Mouse (Mus musculus) kidney, embryonic 15.5 days (tissue): ENCODE data around the gene Opa3. TPM values are rescaled to one million over a fixed set of nuclear protein-coding genes. Genes with fewer than 3 reads are reported as not detected.
"Not testable (repeated sequence)": the region's sequence is repeated elsewhere in the genome, so short reads cannot be mapped to it uniquely, and the experiment has no call there.

ENCODE experiments used
- ATAC-seq: fragments of 200-750 bp; cut with Nextera tagmentation; replicated peaks from 2 replicates; pipeline ENCODE4 v1.8.0; 2017; ENCODE audit warnings: moderate TSS enrichment; ENCODE audit not compliant: low FRiP score
- H3K27ac ChIP-seq: fragments of 300-500 bp; sonication (generic); 2 replicates; pipeline ENCODE4 v1.5.1; 2015; ENCODE audit warnings: mild to moderate bottlenecking, inconsistent platforms
- H3K27me3 ChIP-seq: fragments of 300-500 bp; sonication (generic); 2 replicates; pipeline ENCODE4 v1.6.1; 2015; ENCODE audit warnings: inconsistent platforms
- H3K36me3 ChIP-seq: fragments of 300-500 bp; sonication (generic); 2 replicates; pipeline ENCODE4 v1.6.1; 2015; ENCODE audit warnings: inconsistent platforms
- H3K4me1 ChIP-seq: fragments of 300-500 bp; sonication (generic); 2 replicates; pipeline ENCODE4 v1.6.1; 2015; ENCODE audit warnings: inconsistent platforms
- H3K4me2 ChIP-seq: fragments of 300-500 bp; sonication (generic); 2 replicates; pipeline ENCODE4 v1.6.1; 2015; ENCODE audit warnings: moderate library complexity, mild to moderate bottlenecking, inconsistent platforms
- H3K4me3 ChIP-seq: fragments of 300-500 bp; sonication (generic); replicated peaks from 2 replicates; pipeline ENCODE4 v1.5.1; 2015; ENCODE audit warnings: mild to moderate bottlenecking, inconsistent platforms
- H3K9ac ChIP-seq: fragments of 300-500 bp; sonication (generic); 2 replicates; pipeline ENCODE4 v1.6.1; 2015; ENCODE audit warnings: mild to moderate bottlenecking, inconsistent platforms
- H3K9me3 ChIP-seq: fragments of 300-500 bp; sonication (generic); replicated peaks from 2 replicates; pipeline ENCODE4 v1.6.1; 2016; ENCODE audit warnings: inconsistent platforms
- WGBS: fragments of 180-500 bp; shearing (Covaris S2); methylation state at CpG from one replicate; pipeline ENCODE4 v1.1.7; 2015; ENCODE audit warnings: mixed read lengths; 5-methylcytosine and 5-hydroxymethylcytosine counted together
- polyA plus RNA-seq: library from polyadenylated mRNA; unstranded; fragments of >200 nt; fragmentation: Nextera tagmentation; extraction: Ambion mirVana; gene quantifications from 2 replicates; pipeline ENCODE4 v1.2.1, GENCODE M21; 2015

The Opa3 gene
- polyA plus RNA-seq, 1 experiment from 2014 or later = 40.5 TPM

DNA sequence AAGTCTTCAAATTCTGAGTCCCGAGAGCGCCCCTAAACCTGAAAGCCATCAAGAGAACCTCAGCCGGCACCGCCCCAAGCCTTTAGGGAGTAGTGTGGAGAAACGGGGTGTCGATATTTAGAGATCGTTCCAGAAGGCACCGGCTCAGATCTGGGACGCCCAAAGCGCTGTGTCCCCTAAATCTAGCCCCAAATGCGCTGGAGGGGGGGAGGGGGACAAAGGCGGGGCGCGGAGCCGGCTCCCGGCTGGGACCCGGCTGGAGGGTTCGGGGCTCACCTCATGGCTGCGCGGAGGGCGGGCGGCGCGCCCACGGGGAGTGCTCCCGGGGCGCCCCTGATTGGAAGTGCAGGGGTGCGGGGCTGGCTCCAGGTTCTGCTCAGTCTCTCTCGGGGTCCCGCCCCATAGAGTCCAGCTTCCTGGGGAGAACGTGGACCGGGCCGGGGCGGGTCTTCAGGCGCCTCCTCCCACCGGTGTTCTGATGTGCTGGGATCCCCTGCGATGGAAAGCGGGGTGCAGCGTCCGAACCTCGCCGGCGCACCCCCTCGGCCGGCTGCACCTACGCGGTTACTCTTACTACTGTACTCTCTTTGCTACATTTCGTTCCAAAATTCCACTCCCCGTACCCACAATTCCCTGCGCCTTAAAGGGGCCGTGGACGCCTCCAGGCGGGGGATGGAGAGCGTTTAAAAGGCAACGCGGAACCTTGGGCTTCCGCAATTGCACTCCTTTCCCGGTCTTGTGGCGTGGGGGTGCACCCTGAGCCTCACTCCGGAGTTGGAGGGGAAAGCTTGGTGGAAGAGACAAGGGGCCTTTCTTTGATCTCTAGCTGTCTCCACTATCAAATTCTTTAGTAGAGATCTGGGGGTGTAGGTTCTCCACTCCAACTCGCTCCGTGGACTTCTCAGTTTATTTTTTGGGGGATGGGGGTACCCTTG lies 43.4 kb downstream of the Opa3 start, which contains the start of gene Vasp:
Gene Vasp (minus strand): TSS at position 580 of the 935 bp plus-strand sequence.
- H3K36me3 ChIP-seq = peaks cover 14% of the 10 kb centered on the region
- peak within 1 kb of the TSS; percentile 98 for H3K4me3 ChIP-seq
- H3K27ac ChIP-seq = peak within 1 kb of the TSS; percentile 98
- H3K9me3 ChIP-seq = no peaks in the 10 kb centered on the region
- under 1% methylated on average over 62 of the region's 62 CpGs for WGBS
- H3K4me2 ChIP-seq = peak within 1 kb of the TSS; percentile 96
- H3K9ac ChIP-seq = peak within 1 kb of the TSS; percentile 94
- H3K27me3 ChIP-seq = no peaks in the 10 kb centered on the region
- H3K4me1 ChIP-seq = peaks cover 46% of the 10 kb centered on the region
- ATAC-seq = peak; percentile 76

- Histone ChIP-seq H3K4me2 (peak overlapping the region; percentile 96), H3K27me3 (peaks cover 4% of the 10 kb centered on the region; the same call in 1 of the 2 replicates), H3K9ac (peak overlapping the region; percentile 94), H3K36me3 (peaks cover 11% of the 10 kb centered on the region), H3K4me3 (peak overlapping the region; percentile 98), H3K27ac (peak overlapping the region; percentile 98), H3K4me1 (peaks cover 39% of the 10 kb centered on the region), H3K9me3 (no peaks in the 10 kb centered on the region)
- peak; percentile 73 for ATAC-seq
- WGBS = 1% methylated on average over 31 of the region's 36 CpGs
Observed at GRCm38 (mm10) chr7:19272173-19272764, 44.1 kb downstream of the Opa3 start.

GRCm38 (mm10) chr7:19276253-19276652 lies 48.1 kb downstream of the Opa3 start:
- H3K36me3 ChIP-seq = no peaks in the 10 kb centered on the region
- H3K9me3 ChIP-seq = no peaks in the 10 kb centered on the region
- H3K27ac ChIP-seq = no peak overlapping the region
- peaks cover 44% of the 10 kb centered on the region for H3K27me3 ChIP-seq
- H3K4me2 ChIP-seq = no peak overlapping the region
- no peak for ATAC-seq
- H3K4me1 ChIP-seq = peaks cover 13% of the 10 kb centered on the region
- 62% methylated on average over 4 of the region's 4 CpGs for WGBS
- H3K4me3 ChIP-seq = no peak overlapping the region
- no peak overlapping the region for H3K9ac ChIP-seq

DNA sequence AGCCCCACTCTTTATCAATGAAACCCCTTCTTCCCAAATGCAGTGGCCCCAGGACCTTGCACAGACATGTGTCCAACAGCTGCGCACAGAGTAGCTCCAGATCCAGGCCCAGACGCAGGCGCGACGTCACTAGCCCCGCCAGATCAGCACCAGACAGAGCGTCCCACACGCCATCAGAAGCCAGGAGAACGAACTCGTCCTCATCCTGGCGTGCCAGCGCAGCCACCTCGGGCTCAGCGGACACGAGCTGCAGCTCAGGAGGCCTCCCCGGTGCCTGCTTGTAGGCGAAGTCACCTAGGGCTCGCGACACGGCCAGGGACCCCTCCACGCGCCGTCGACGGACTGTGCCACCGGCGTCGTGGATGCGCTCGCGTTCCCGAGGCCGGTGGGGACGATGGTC lies 50.9 kb downstream of the Opa3 start:
- 5% methylated on average over 34 of the region's 34 CpGs for WGBS
- H3K27me3 ChIP-seq = peaks cover 60% of the 10 kb centered on the region
- H3K9ac ChIP-seq = no peak overlapping the region
- ATAC-seq = no peak
- peaks cover 24% of the 10 kb centered on the region for H3K4me1 ChIP-seq
- H3K4me3 ChIP-seq = peak overlapping the region; percentile 39
- H3K4me2 ChIP-seq = peak overlapping the region; percentile 62
- H3K9me3 ChIP-seq = no peaks in the 10 kb centered on the region
- H3K36me3 ChIP-seq = no peaks in the 10 kb centered on the region
- H3K27ac ChIP-seq = no peak overlapping the region

DNA sequence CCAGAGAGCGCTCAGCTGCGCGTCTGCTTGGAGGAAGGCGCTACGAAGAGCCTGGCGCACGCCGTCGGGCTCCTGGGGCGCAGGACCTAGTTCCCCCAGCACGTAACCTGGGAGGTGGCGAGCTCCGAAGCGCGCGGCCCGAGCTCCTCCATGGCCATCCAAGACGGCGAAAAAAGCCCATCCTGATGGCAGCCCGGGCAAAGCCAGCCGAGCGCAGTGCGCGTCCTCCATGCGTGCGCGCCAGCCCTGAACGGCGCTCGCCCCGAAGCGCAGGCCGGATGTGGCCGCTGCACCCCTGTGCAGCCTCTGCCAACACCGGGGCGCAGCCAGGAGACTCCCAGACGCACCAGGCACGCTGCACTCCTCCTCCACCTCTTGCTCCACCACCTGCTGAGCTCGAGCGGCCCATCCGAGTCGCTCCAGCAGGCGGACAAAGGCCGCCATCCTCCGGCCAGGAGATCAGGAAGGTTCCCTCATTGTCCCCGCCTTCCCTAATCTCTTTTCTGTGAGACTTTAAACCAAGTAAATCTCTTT lies 51.5 kb downstream of the Opa3 start, which contains the start of gene Ppm1n:
Gene Ppm1n (minus strand): TSS at position 484 of the 534 bp plus-strand sequence.
- 1% methylated on average over 46 of the region's 46 CpGs for WGBS
- H3K36me3 ChIP-seq = no peaks in the 10 kb centered on the region
- H3K9ac ChIP-seq = no peak within 1 kb of the TSS
- peak within 1 kb of the TSS; percentile 39 for H3K4me3 ChIP-seq
- no peaks in the 10 kb centered on the region for H3K9me3 ChIP-seq
- no peak within 1 kb of the TSS for H3K27ac ChIP-seq
- peaks cover 66% of the 10 kb centered on the region for H3K27me3 ChIP-seq
- peaks cover 24% of the 10 kb centered on the region for H3K4me1 ChIP-seq
- H3K4me2 ChIP-seq = peak within 1 kb of the TSS; percentile 62
- ATAC-seq = no peak

DNA sequence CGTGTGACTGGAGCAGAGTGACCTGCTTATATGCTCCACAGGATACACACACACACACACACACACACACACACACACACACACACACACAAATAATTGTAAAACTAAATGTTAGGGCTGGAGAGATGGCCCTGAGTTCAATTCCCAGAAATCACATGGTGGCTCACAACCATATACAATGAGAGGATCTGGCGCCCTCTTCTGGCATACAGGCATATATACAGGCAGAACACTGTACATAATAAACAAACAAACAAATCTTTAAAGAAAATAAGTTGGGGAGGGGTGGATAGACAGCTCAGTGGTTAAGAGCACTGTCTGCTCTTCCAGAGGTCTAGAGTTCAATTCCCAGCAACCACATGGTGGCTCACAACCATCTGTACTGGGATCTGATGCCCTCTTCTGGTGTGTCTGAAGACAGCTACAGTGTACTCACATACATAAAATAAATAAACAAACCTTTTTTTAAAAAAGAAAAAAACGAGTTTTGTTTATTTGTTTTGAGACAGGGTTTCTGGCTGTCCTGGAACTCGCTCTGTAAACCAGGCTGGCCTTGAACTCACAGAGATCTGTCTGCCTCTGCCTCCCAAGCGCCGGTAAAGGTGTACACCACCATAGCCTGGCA lies 53.7 kb downstream of the Opa3 start:
- not testable (repeated sequence) for H3K9me3 ChIP-seq, ATAC-seq, H3K27ac ChIP-seq, H3K9ac ChIP-seq, H3K36me3 ChIP-seq
- 38% methylated on average over 6 of the region's 6 CpGs for WGBS
- Histone ChIP-seq H3K27me3 (peaks cover 67% of the 10 kb centered on the region), H3K4me1 (peaks cover 24% of the 10 kb centered on the region), H3K4me2 (peak overlapping the region; percentile 98), H3K4me3 (peak overlapping the region; percentile 65)

- Histone ChIP-seq H3K4me3 (peak within 1 kb of the TSS; percentile 65), H3K36me3 (no peaks in the 10 kb centered on the region), H3K27me3 (peaks cover 62% of the 10 kb centered on the region), H3K4me2 (peak within 1 kb of the TSS; percentile 98), H3K27ac (no peak within 1 kb of the TSS), H3K9ac (peak within 1 kb of the TSS; percentile 37; the same call in 1 of the 2 replicates), H3K9me3 (no peaks in the 10 kb centered on the region), H3K4me1 (peaks cover 24% of the 10 kb centered on the region)
- peak; percentile 79 for ATAC-seq
- WGBS = under 1% methylated on average over 34 of the region's 37 CpGs
Observed at GRCm38 (mm10) chr7:19282385-19282784, 54.3 kb downstream of the Opa3 start, which contains the start of gene Rtn2. Rtn2 (plus strand) TSS chr7:19282624.

- ATAC-seq = peak; percentile 70
- Histone ChIP-seq H3K4me2 (peak overlapping the region; percentile 98), H3K27ac (no peak overlapping the region), H3K36me3 (no peaks in the 10 kb centered on the region), H3K27me3 (peaks cover 56% of the 10 kb centered on the region), H3K4me1 (peaks cover 24% of the 10 kb centered on the region), H3K4me3 (peak overlapping the region; percentile 65), H3K9ac (peak overlapping the region; percentile 37; the same call in 1 of the 2 replicates), H3K9me3 (no peaks in the 10 kb centered on the region)
- 1% methylated on average over 35 of the region's 35 CpGs for WGBS
Observed at GRCm38 (mm10) chr7:19282791-19283405, 54.8 kb downstream of the Opa3 start.

DNA sequence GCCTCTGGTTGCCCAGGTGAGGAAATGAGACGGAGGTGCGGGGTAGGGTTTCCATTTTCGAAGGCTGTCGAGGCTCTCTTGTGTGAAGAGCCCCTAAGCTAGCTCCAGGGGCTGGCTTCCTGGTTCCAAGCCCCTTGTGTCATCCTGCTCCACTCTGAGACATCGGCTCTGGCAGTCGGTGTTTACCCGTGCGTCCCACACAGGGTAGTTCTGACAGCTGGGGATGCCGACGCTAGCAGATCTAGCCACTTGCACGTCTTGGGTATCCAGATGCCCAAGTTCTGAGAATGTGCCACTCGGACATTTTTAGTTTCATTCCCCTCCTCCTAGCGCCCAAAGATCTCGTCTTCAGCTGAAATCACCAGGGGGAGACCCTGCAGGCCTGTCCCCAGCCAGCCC lies 55.3 kb downstream of the Opa3 start:
- Histone ChIP-seq H3K4me3 (peak overlapping the region; percentile 65), H3K27me3 (peaks cover 51% of the 10 kb centered on the region), H3K36me3 (no peaks in the 10 kb centered on the region), H3K9me3 (no peaks in the 10 kb centered on the region), H3K9ac (no peak overlapping the region), H3K4me1 (peaks cover 24% of the 10 kb centered on the region), H3K4me2 (peak overlapping the region; percentile 98), H3K27ac (no peak overlapping the region)
- WGBS = 42% methylated on average over 14 of the region's 14 CpGs
- ATAC-seq = peak; percentile 4; the same call in 1 of the 2 replicates

DNA sequence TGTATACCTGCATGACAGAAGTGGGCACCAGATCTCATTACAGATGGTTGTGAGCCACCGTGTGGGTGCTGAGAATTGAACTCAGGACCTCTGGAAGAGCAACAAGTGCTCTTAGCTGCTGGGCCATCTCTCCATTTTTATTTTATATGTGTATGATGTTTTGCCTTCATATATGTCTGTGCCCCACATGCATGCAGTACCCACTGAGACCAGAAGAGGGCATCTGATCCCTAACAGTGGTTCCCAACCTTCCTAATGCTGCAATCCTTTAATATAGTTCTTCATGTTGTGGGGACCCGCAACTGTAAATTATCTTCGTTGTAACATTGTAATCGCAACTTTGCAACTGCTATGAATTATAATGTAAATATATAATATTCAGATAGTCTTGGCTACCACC lies 56.6 kb downstream of the Opa3 start:
- no peak overlapping the region for H3K4me2 ChIP-seq
- H3K36me3 ChIP-seq = no peaks in the 10 kb centered on the region
- ATAC-seq = no peak
- H3K27me3 ChIP-seq = peaks cover 38% of the 10 kb centered on the region
- H3K27ac ChIP-seq = no peak overlapping the region
- H3K9me3 ChIP-seq = no peaks in the 10 kb centered on the region
- no peak overlapping the region for H3K4me3 ChIP-seq
- peaks cover 17% of the 10 kb centered on the region for H3K4me1 ChIP-seq
- H3K9ac ChIP-seq = no peak overlapping the region
- WGBS = 34% methylated on average over 4 of the region's 4 CpGs

GRCm38 (mm10) chr7:19290969-19291596 lies 62.9 kb downstream of the Opa3 start:
- 2% methylated on average over 20 of the region's 20 CpGs for WGBS
- H3K36me3 ChIP-seq = no peaks in the 10 kb centered on the region
- H3K27me3 ChIP-seq = no peaks in the 10 kb centered on the region
- 0 out of 2 replicates have a peak overlapping the region, but pooled peaks have one; percentile 28 for H3K27ac ChIP-seq
- H3K4me3 ChIP-seq = peak overlapping the region; percentile 45
- H3K4me2 ChIP-seq = peak overlapping the region; percentile 69
- H3K9ac ChIP-seq = peak overlapping the region; percentile 43
- peaks cover 22% of the 10 kb centered on the region for H3K4me1 ChIP-seq
- no peak; the same call in 1 of the 2 replicates for ATAC-seq
- H3K9me3 ChIP-seq = no peaks in the 10 kb centered on the region
